Mouse (Mus musculus) spleen, postnatal 4 days (tissue): Measurements from ENCODE around the gene Efna5.
A peak's percentile ranks its signal among the peaks of the same experiment; 100 is the strongest.

Experiments
- DNase-seq, 2 experiments: peaks; one replicate each; pipeline ENCODE4 v3.0.0; 2022; ENCODE audit warnings: low spot score in 2 of 2

Gene Efna5

GRCm38 (mm10) chr17:62788783-62789182, 92.3 kb downstream of the Efna5 start:
- DNase-seq, result no peak

GRCm38 (mm10) chr17:62787855-62788254, 93.3 kb downstream of the Efna5 start:
- DNase-seq, result no peak

GRCm38 (mm10) chr17:62786602-62786907, 94.6 kb downstream of the Efna5 start:
- no peak for DNase-seq

- DNase-seq, result no peak
These were observed 95.1 kb downstream of the Efna5 start for GRCm38 (mm10) chr17:62785781-62786601.

- no peak for DNase-seq
These were observed 96.6 kb downstream of the Efna5 start for GRCm38 (mm10) chr17:62784274-62785171.

- DNase-seq, result peak; percentile 60 to 86
These were observed 97.4 kb downstream of the Efna5 start for GRCm38 (mm10) chr17:62783524-62784273.

- no peak for DNase-seq
These were observed 98.2 kb downstream of the Efna5 start for GRCm38 (mm10) chr17:62782826-62783404.

GRCm38 (mm10) chr17:62781120-62781519, 100.0 kb downstream of the Efna5 start:
- peak; percentile 15 to 61 for DNase-seq

- DNase-seq, result no peak
These were observed 103.1 kb downstream of the Efna5 start for GRCm38 (mm10) chr17:62777858-62778564.

GRCm38 (mm10) chr17:62776710-62777109, 104.4 kb downstream of the Efna5 start:
- no peak for DNase-seq

- no peak for DNase-seq
These were observed 105.1 kb downstream of the Efna5 start for GRCm38 (mm10) chr17:62775976-62776375.

- no peak for DNase-seq
These were observed 105.7 kb downstream of the Efna5 start for GRCm38 (mm10) chr17:62775401-62775800.

- no peak for DNase-seq
These were observed 106.4 kb downstream of the Efna5 start for GRCm38 (mm10) chr17:62774749-62775148.

GRCm38 (mm10) chr17:62766705-62767104, 114.4 kb downstream of the Efna5 start:
- no peak for DNase-seq

- DNase-seq, result no peak
These were observed 116.0 kb downstream of the Efna5 start for GRCm38 (mm10) chr17:62765165-62765564.

- no peak for DNase-seq
These were observed 124.2 kb downstream of the Efna5 start for GRCm38 (mm10) chr17:62756951-62757350.

- DNase-seq, result no peak
These were observed 125.5 kb downstream of the Efna5 start for GRCm38 (mm10) chr17:62755635-62756034.

- DNase-seq, result no peak
These were observed 126.5 kb downstream of the Efna5 start for GRCm38 (mm10) chr17:62754638-62755037.

- no peak for DNase-seq
These were observed 128.7 kb downstream of the Efna5 start for GRCm38 (mm10) chr17:62752381-62752889.

GRCm38 (mm10) chr17:62750647-62751046, 130.5 kb downstream of the Efna5 start:
- no peak for DNase-seq
